Mouse (Mus musculus) C2C12 (cell line): ENCODE data around the gene N4bp2l1.

Experiments used
- CTCF ChIP-seq: IDR thresholded peaks from one replicate; pipeline ENCODE4 v1.5.1; 2011; ENCODE audit not compliant: control insufficient read depth, insufficient read depth, insufficient read length
- MYOG ChIP-seq: IDR thresholded peaks from one replicate; pipeline ENCODE4 v1.6.1; 2011; ENCODE audit not compliant: control insufficient read depth, insufficient read length; ENCODE audit errors: extremely low read depth

GRCm38 (mm10) chr5:150611697-150612096 is 14.7 kb upstream of the N4bp2l1 start:
- TF ChIP-seq CTCF (no peak), MYOG (no peak)
